Mouse (Mus musculus) heart, embryonic 10.5 days (tissue): ENCODE data around the gene Dgkq. TPM values are rescaled to one million over a fixed set of nuclear protein-coding genes. Genes with fewer than 3 reads are reported as not detected.
"Not testable (repeated sequence)": the region's sequence is repeated elsewhere in the genome, so short reads cannot be mapped to it uniquely, and the experiment has no call there.

Experiments
- DNase-seq: peaks from one replicate; pipeline ENCODE4 v3.0.0-alpha.2; 2017; ENCODE audit warnings: low spot score
- H3K27ac ChIP-seq: fragments of 300-500 bp; sonication (generic); 2 replicates; pipeline ENCODE4 v1.5.1; 2016; ENCODE audit warnings: mild to moderate bottlenecking
- H3K27me3 ChIP-seq: fragments of 300-500 bp; sonication (generic); 2 replicates; pipeline ENCODE4 v1.6.1; 2016; ENCODE audit warnings: mild to moderate bottlenecking; ENCODE audit not compliant: poor library complexity, insufficient read depth, severe bottlenecking
- H3K36me3 ChIP-seq: fragments of 300-500 bp; sonication (generic); 2 replicates; pipeline ENCODE4 v1.6.1; 2016; ENCODE audit warnings: mild to moderate bottlenecking, moderate library complexity
- H3K4me1 ChIP-seq: fragments of 300-500 bp; sonication (generic); 2 replicates; pipeline ENCODE4 v1.6.1; 2016; ENCODE audit warnings: mild to moderate bottlenecking
- H3K4me3 ChIP-seq: fragments of 300-500 bp; sonication (generic); 2 replicates; pipeline ENCODE4 v1.5.1; 2016; ENCODE audit warnings: mild to moderate bottlenecking, moderate library complexity
- H3K9me3 ChIP-seq: fragments of 300-500 bp; sonication (generic); 2 replicates; pipeline ENCODE4 v1.6.1; 2016; ENCODE audit warnings: mild to moderate bottlenecking, moderate library complexity
- WGBS: fragments of 180-500 bp; shearing (Covaris S2); methylation state at CpG from one replicate; pipeline ENCODE4 v1.1.7; 2016; 5-methylcytosine and 5-hydroxymethylcytosine counted together
- polyA plus RNA-seq: library from polyadenylated mRNA; unstranded; fragments of >200 nt; fragmentation: Nextera tagmentation; extraction: Ambion mirVana; gene quantifications from 2 replicates; pipeline ENCODE4 v1.2.1, GENCODE M21; 2016

The Dgkq gene
- polyA plus RNA-seq, 1 experiment from 2014 or later: 7.9 TPM

DNA sequence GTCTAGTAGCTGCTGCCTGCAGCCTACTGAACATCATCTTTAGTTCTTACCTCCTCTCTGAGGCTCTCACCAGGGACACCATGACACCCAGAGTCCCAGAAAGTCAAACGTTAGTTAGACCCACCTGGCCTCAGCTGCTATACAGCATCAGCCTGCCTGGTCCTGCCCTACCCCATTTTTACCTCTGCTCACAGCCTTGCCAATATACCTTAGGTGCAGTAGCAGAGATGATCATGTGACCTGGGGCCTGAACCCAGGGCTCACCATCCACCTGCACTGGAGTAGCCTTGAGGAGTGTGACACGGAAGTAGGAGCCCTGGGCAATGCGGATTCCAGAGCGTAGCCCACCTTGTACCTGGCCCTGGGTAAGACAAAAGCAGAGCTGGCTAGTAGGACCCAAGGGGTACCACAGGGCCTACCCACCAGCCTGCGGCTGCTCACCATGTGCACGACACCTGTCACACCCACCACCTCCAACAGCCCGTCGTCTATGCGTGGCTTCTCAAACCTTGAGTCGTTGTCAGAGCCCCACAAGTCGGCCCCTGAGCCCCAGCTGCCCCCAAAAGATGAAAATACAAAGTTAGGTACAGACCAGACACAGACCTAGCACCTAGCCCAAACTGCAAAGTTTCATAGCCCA, 20.4 kb downstream of the Dgkq start:
- Histone ChIP-seq H3K27me3 (no peaks in the 10 kb centered on the region), H3K27ac (no peak overlapping the region), H3K36me3 (peaks cover 87% of the 10 kb centered on the region), H3K9me3 (no peaks in the 10 kb centered on the region), H3K4me3 (no peak overlapping the region), H3K4me1 (0 out of 2 replicates have a peak, but pooled peaks cover under 1% of the 10 kb centered on the region)
- peak; percentile 31 for DNase-seq
- WGBS: 90% methylated on average over 11 of the region's 11 CpGs

DNA sequence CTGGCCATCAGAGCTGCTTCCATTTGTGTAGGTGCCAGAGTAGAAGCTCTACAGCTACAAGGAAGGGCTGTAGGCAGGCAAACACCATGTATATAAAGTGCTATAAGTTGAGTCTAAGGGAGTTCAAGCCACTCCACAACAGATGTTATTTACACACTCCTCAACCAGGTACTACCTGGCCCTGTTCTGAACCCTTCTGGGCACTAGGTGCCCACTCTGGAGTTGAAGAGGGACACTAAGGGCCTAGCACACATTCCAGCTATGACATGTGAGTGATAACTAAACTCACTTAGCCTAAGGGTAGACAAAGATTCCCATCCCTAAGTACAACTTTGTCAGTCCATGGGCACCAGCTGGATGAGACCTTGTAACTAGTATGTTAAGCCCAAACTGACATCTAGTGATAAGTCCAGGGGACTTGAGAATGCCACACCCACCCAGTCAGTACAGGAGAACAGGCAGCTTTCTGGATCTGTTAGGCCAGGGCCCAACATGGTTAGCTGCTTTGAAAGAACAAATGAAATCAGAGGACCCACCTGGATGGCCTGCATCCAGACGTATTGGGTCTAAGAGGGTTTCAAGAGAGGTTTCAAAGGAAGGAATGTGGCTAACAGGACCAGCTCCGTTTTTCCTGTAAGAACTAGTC, 21.5 kb downstream of the Dgkq start:
- no peaks in the 10 kb centered on the region for H3K9me3 ChIP-seq
- peak; percentile 54 for DNase-seq
- peaks cover 3% of the 10 kb centered on the region; the same call in 1 of the 2 replicates for H3K4me1 ChIP-seq
- H3K27me3 ChIP-seq: no peaks in the 10 kb centered on the region
- no peak overlapping the region for H3K27ac ChIP-seq
- 81% methylated on average over 2 of the region's 2 CpGs for WGBS
- H3K36me3 ChIP-seq: peaks cover 79% of the 10 kb centered on the region
- H3K4me3 ChIP-seq: no peak overlapping the region

DNA sequence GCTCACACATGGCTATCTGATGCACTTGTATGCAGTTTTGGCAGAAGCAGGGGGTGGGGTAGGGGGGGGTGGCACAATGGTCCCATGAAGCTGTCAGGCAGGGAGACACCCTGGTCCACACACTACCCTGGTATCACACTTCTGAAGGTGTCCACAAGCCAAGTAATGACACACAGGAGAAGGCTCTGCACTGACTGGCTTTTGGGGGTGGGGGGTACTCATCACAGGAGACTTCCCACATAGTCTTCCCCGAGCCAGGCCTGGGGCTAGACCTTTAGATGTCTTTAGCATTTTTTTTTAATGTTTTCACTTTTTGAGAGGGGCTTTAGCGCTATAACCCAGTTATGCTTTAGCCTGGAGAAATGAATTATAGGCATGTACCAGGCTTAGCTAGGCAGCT, 22.2 kb downstream of the Dgkq start:
- Histone ChIP-seq H3K27me3 (no peaks in the 10 kb centered on the region), H3K27ac (no peak overlapping the region), H3K4me3 (no peak overlapping the region), H3K36me3 (peaks cover 73% of the 10 kb centered on the region), H3K4me1 (peaks cover 3% of the 10 kb centered on the region; the same call in 1 of the 2 replicates), H3K9me3 (no peaks in the 10 kb centered on the region)
- WGBS: 89% methylated on average over 2 of the region's 2 CpGs
- peak; percentile 48 for DNase-seq

DNA sequence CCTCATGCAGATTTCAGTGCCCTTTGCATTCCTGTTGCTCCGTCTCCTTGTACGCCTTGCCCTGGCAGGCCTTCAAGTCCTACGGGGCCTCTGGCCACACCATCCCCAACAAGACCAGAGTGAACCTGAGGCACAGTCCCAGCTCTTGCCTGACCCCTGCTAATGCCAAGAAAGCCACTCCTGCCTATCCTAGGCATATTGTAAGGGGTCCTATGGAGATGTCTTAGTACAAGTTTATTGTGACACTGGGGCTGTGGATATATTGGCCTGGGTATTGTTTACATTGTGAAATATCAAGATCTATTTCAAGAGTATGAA, 23.2 kb downstream of the Dgkq start:
- H3K4me1 ChIP-seq: peaks cover 3% of the 10 kb centered on the region; the same call in 1 of the 2 replicates
- H3K36me3 ChIP-seq: peaks cover 69% of the 10 kb centered on the region
- no peak overlapping the region for H3K27ac ChIP-seq
- no peak overlapping the region for H3K4me3 ChIP-seq
- 93% methylated on average over 3 of the region's 3 CpGs for WGBS
- H3K27me3 ChIP-seq: no peaks in the 10 kb centered on the region
- H3K9me3 ChIP-seq: no peaks in the 10 kb centered on the region
- DNase-seq: no peak

DNA sequence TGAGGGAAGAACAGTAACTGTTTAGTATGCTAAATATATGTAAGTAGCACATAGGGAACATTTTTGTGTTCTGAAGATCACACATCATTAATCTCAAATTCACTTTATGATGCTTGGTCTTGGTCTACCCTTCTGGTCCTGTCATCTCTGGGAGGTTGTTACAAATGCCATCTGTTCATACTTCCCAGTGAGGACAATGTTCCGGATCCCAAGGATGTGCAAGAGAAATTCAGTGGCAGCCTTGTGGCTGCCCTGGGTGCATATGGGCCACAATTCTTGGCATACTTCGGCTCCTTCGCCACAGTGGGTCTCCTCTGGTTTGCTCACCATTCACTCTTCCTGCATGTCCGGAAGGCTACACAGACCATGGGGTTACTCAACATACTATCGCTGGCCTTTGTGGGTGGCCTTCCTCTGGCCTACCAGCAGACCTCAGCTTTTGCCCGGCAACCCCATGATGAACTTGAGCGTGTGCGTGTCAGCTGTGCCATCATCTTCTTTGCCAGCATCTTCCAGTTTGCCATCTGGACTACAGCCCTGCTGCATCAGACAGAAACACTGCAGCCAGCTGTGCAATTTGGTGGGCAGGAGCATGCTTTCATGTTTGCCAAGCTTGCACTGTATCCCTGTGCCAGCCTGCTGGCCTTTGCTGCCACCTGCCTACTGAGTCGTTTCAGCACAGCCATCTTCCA, 23.7 kb downstream of the Dgkq start:
- no peak overlapping the region for H3K27ac ChIP-seq
- peaks cover 65% of the 10 kb centered on the region for H3K36me3 ChIP-seq
- H3K4me1 ChIP-seq: peaks cover 3% of the 10 kb centered on the region; the same call in 1 of the 2 replicates
- 89% methylated on average over 9 of the region's 9 CpGs for WGBS
- H3K27me3 ChIP-seq: no peaks in the 10 kb centered on the region
- peak; percentile 61 for DNase-seq
- no peaks in the 10 kb centered on the region for H3K9me3 ChIP-seq
- no peak overlapping the region for H3K4me3 ChIP-seq

DNA sequence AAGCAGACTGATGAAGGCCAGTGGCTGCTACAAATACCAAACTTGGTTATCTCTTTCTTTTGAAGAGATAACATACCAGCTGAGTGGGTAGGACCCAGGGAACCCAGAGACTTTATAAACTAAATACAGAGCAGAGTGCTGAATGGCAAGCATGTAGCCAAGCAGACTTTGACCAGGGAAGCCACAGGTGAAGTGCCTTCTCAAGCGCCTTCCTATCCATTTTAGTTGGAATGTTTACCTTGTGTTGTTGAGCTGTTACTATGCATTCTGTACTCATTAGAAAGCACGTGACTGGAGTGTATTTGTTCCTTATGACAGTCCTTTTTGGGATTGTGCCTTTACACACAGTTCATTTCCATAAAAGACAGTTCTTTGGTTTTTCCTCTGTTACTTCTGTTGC, 25.8 kb downstream of the Dgkq start:
- WGBS: 53% methylated on average over 2 of the region's 2 CpGs
- no peaks in the 10 kb centered on the region for H3K9me3 ChIP-seq
- peaks cover 55% of the 10 kb centered on the region for H3K36me3 ChIP-seq
- H3K4me1 ChIP-seq: peaks cover 3% of the 10 kb centered on the region; the same call in 1 of the 2 replicates
- no peak for DNase-seq
- H3K27ac ChIP-seq: no peak overlapping the region
- H3K27me3 ChIP-seq: no peaks in the 10 kb centered on the region
- H3K4me3 ChIP-seq: no peak overlapping the region

DNA sequence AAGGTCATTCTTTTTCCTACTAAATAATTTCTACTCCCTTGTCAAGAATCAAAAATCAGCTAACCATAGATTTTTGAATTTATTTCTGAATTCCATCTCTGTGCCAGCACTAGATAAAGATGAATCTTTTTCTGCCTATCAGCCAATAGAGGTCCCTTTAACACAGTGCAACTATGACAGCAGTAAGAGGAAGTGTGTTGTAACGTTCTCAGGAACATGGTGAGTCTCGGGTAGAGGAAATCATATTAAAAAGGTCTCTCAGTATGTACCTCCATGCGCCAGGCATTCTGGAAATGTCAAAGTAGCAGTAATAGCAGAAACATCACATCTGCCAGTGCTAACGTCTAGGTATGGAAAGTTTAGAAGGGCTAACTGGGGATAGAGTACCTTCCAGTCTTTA, 33.3 kb downstream of the Dgkq start:
- no peaks in the 10 kb centered on the region for H3K4me1 ChIP-seq
- H3K27ac ChIP-seq: no peak overlapping the region
- H3K9me3 ChIP-seq: no peaks in the 10 kb centered on the region
- no peaks in the 10 kb centered on the region for H3K27me3 ChIP-seq
- no peak overlapping the region for H3K4me3 ChIP-seq
- 68% methylated on average over 4 of the region's 4 CpGs for WGBS
- peaks cover 11% of the 10 kb centered on the region; the same call in 1 of the 2 replicates for H3K36me3 ChIP-seq
- DNase-seq: no peak

DNA sequence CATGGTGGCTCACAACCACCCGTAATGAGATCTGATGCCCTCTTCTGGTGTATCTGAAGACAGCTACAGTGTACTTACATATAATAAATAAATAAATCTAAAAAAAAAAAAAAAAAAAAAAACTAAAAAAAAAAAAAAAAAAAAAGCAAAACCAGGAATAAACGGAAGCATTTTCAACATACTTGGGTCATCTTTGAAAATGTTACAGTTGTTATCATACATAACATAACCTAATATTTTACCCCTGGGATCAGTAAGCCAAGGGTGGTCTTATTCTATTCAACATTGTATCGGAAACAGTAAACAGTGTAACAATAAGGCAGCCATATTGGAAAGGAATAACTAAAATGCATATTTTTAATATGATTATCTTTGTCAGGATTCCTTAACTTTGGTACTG, 35.4 kb downstream of the Dgkq start:
- not testable (repeated sequence) for H3K27ac ChIP-seq, DNase-seq, H3K9me3 ChIP-seq, H3K36me3 ChIP-seq, H3K4me1 ChIP-seq, H3K27me3 ChIP-seq, H3K4me3 ChIP-seq
- 91% methylated on average over 2 of the region's 3 CpGs for whole genome bisulfite sequencing

DNA sequence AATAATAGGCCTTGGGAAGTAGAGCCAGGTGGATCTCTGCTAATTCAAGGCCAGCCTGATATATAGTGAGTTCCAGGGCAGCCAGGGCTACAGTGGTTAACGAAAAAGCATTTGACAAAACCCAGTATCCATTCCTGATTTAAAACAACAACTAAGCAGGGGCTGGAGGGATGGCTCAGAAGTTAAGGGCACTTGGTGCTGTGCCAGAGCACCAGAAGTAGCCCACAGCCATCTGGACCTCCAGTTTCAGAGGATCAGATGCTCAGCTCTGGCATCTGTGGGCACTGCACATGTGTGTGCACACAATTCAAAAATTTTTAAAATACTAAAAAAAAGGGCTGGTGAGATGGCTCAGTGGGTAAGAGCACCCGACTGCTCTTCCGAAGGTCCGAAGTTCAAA, 35.8 kb downstream of the Dgkq start:
- Histone ChIP-seq H3K4me1 (peaks cover 10% of the 10 kb centered on the region), H3K27ac (no peak overlapping the region), H3K4me3 (no peak overlapping the region), H3K27me3 (no peaks in the 10 kb centered on the region), H3K36me3 (peaks cover 4% of the 10 kb centered on the region; the same call in 1 of the 2 replicates), H3K9me3 (no peaks in the 10 kb centered on the region)
- no peak for DNase-seq
- 92% methylated on average over 4 of the region's 4 CpGs for WGBS

DNA sequence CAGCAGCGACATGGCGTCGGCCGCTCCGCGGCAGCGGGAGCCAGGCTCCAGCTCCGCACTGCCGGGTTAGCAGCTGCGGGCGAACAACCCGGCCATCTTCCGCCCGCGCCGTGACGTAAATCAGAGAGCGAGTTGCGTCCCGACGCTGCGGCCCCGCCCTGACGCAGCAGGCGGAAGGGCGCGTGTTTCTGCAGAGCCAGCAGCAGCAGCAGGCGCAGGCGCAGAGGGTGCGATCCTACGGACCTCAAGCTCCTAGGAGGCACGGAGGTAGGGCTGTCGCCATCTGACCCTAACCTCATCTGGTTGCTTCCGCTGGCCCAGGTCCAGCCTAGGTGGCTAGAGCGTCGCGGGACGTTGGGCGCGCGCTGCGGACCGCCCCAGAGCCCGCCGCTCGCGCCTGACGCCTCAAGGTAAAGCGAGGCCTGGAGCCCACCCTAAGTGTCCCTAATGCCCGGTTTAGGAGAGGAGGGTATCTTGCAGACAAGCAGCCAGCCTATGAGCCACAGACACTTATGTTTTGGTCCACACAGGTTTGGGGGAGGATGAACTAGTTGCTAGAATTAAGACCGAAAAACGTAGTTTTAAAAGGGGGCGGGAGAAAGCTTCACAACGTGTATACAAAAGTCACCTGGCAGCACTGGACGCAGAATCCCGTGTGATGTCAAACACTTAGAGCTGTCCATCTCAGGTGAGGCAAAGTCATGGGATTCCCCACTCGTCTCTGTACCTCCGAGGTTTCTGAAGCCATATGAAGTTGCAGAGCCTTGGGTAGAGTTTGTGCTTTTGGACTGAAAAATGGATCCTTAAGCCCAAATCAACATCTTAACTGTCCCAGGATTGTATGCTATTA, 39.6 kb downstream of the Dgkq start, which contains the start of the genes Gak and Tmem175:
TSS of gene Gak (minus strand) at position 122 of the 850 bp plus-strand sequence.
TSS of gene Tmem175 (plus strand) at position 137 of the 850 bp plus-strand sequence.
- peak within 1 kb of the TSS; percentile 86 for H3K4me3 ChIP-seq
- peaks cover 15% of the 10 kb centered on the region for H3K4me1 ChIP-seq
- no peaks in the 10 kb centered on the region for H3K9me3 ChIP-seq
- H3K27me3 ChIP-seq: no peaks in the 10 kb centered on the region
- peak; percentile 98 for DNase-seq
- H3K36me3 ChIP-seq: no peaks in the 10 kb centered on the region
- peak within 1 kb of the TSS; percentile 95 for H3K27ac ChIP-seq
- under 1% methylated on average over 58 of the region's 58 CpGs for WGBS

DNA sequence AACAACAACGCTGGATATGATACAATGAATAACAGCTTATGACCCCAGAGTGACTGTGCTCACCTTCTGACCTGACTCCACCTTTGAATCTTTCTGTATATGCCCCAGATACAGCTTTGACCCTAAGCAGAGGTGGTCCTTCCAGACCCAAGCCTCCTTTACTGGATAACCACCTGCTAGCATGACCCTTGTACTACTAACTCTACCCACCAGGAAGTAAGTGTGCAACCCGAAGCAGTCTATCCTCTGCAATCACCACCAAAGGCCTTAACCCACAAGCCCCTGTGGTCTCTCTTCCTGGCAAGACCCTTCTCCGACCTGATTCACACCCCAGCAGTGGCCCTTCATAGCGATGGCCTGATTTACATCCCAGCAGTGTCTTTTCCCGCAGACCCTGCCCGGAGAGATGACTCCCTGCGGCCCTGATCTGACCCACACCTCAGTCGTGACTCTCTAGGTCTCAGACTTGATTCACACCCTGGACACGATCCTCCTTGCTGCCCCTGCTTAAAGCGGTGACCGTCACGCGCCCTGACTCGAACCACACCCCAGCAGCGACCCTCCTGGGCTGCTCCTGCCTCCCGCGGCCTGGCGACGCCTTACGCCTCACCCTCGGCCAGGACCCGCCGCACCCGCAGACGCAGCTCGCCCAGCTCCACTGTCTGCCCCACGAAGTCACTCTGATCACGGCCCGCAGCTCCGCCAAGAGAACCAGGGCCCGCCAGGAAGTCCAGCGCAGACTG, 40.4 kb downstream of the Dgkq start:
- H3K27ac ChIP-seq: peak overlapping the region; percentile 95
- WGBS: 2% methylated on average over 32 of the region's 32 CpGs
- H3K9me3 ChIP-seq: no peaks in the 10 kb centered on the region
- DNase-seq: no peak
- peak overlapping the region; percentile 86 for H3K4me3 ChIP-seq
- H3K4me1 ChIP-seq: peaks cover 15% of the 10 kb centered on the region
- H3K27me3 ChIP-seq: no peaks in the 10 kb centered on the region
- peaks cover 7% of the 10 kb centered on the region for H3K36me3 ChIP-seq

DNA sequence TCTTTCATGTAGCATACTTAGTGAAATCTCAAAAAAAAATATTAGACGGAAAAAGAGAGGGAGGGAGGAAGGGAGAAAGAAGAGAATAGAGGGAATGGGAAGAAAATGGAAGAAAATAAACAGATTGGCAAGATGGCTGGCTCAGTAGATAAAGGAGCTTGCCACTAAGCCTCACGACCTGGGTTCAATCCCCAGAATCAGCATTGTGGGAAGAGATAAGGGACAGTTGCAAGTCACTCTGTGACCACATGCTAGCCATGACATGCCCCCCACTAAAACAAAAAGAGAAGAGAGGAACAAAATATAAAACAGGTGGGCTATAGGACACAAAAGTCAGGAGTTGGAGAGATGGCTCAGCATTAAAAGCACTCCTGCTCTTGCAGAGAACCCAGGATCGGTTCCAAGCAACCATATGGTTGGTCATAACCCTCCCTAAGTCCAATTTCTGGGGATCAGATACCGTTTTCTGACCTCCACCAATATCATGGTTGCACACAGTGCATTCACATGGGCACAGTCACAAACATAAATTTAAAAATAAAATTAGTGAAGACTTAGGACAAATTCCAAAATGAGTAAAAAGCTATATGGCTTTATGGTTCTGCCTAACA, 43.3 kb downstream of the Dgkq start:
- H3K9me3 ChIP-seq: no peaks in the 10 kb centered on the region

More for the DNA sequence above, 43.3 kb downstream of the Dgkq start:
- peaks cover 23% of the 10 kb centered on the region for H3K4me1 ChIP-seq
- WGBS: 74% methylated on average over 4 of the region's 4 CpGs
- peaks cover 35% of the 10 kb centered on the region for H3K36me3 ChIP-seq
- no peaks in the 10 kb centered on the region for H3K27me3 ChIP-seq
- no peak for DNase-seq
- H3K27ac ChIP-seq: no peak overlapping the region
- H3K4me3 ChIP-seq: no peak overlapping the region
